Mouse (Mus musculus) liver, adult (tissue): ENCODE data around the gene Rcan1.

Source experiments
- GATA4 ChIP-seq: IDR thresholded peaks from 2 replicates; pipeline ENCODE4 v1.6.1; 2014; ENCODE audit warnings: mild to moderate bottlenecking, low read length; ENCODE audit not compliant: insufficient replicate concordance

Gene Rcan1

GRCm38 (mm10) chr16:92451516-92452072, 19.1 kb downstream of the Rcan1 start:
- no peak; the same call in 1 of the 2 replicates for TF ChIP-seq GATA4

- no peak for TF ChIP-seq GATA4
Measured at GRCm38 (mm10) chr16:92450331-92450730, 20.3 kb downstream of the Rcan1 start.

DNA sequence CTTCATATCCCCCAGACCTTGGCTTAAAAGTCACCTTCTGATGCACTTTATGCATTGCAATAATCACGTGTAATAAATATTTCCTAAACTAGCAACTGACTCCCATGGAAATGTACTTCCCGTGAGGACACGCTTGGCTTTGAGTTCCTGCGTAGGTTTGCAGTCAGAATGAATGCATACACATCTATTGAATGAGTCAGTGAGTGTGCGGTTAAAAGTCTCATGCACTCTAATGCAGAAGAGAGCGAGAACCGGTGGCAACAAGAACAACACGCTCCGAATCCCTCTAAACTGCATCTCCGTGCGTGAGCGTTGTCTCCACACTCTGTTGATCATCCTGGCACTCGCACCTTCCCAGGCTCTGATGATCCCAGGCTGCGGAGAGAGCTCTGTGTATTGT, 21.6 kb downstream of the Rcan1 start:
- TF ChIP-seq GATA4: no peak

- TF ChIP-seq GATA4: no peak
Measured at GRCm38 (mm10) chr16:92445377-92445776, 25.3 kb downstream of the Rcan1 start.

DNA sequence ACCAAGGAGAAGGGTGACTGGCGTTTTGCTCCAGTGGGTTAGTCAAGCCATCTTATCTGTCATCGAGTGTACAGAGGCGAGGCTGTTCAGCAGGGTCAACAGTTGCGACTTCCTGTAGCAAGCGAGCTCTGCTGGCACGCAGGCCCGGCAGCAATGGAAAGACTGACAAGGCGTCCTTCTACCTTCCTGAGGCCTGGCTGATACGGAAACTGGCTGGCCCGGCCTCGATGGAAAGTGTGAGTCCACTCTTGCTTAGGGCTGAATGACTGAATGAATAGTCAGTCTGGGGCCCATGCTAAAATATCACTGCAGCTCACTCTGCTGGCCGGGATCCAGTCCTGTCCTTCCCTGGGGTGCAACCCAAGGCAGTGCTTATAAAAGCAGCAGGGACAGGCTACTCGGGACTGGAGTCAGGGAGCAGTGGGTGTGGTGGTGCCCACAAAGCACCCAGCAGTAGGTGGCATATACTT, 27.0 kb downstream of the Rcan1 start:
- TF ChIP-seq GATA4: peak; percentile 86; the same call in 1 of the 2 replicates

GRCm38 (mm10) chr16:92442946-92443345, 27.7 kb downstream of the Rcan1 start:
- TF ChIP-seq GATA4: no peak

- no peak for TF ChIP-seq GATA4
Measured at GRCm38 (mm10) chr16:92442150-92442549, 28.5 kb downstream of the Rcan1 start.

DNA sequence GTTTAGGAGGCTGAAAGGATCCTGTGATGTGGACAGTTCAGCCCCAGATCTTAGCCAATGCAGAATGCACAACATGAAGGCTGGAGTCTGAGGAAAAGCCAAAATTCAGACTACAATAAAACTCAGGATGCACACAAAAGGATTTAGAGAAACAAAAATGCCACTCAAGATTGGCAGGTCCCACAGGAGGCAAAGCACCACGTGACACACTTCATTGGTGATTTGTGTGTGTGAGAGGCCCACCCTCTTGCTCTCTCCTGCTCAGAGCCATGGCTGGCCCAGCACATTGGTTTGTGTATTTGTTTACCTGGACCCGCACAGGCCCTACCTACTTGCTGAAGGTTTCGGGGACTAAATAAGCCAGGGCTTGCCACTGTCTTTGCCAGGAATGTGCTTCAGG, 29.5 kb downstream of the Rcan1 start:
- TF ChIP-seq GATA4: no peak

DNA sequence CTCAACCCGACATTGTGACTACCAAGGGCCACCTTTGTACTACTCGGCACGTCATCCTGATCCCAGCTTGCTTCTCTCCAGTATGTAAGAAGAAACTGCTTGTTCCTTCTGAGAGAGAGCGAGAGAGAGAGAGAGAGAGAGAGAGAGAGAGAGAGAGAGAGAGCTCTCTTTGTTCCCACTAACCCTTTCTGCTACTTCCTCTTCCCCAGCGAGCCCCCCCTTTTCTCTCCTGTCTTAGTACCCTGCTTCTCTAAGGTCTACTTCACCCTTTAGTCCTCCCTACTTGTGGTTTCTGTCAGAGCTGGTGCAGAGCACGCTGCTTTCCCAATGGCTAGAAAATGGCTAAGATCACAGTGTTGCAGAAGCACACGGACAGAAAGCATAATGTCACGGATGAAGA, 30.4 kb downstream of the Rcan1 start:
- no peak for TF ChIP-seq GATA4

GRCm38 (mm10) chr16:92439775-92440174, 30.9 kb downstream of the Rcan1 start:
- no peak for TF ChIP-seq GATA4

GRCm38 (mm10) chr16:92435431-92435985, 35.2 kb downstream of the Rcan1 start:
- TF ChIP-seq GATA4: peak; percentile 70; the same call in 1 of the 2 replicates

DNA sequence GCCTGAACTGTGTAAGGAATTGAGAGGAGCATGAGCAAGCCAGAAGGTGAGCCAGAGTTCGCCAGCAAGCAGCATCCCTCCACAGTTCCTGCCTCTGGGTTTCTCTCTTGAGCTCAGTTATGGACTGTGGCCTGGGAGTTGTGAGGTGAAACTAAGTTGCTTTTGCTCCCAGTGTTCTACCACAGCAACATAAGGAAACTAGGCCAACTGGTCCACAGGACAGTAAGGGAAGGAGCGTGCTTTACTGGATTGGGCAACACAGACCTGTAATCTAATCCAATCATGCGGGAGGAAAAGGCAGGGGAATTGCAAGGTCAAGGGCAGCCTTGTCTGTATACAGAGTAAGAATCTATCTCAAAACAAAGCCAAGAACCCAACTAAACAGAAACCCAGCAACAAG, 37.5 kb downstream of the Rcan1 start:
- TF ChIP-seq GATA4: peak; percentile 46; the same call in 1 of the 2 replicates

DNA sequence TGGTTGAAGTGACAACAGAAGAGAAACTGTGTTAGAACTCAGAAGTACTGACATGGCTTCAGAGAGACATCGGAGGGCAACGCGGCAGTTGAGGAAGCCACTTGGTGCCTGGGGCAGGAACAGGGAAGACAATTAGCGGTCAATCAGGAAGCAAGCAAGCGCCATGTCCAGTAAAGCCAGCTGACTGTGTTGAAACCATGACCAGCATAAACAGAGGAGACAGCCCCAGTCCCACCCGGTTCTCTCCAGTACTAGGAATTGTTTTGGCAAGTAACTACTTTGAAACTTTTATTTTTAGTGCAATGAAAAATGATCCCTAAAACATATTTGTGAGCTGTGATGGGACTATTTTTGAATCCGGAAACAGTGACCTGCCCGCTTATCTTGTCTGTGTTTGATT, 39.9 kb downstream of the Rcan1 start:
- TF ChIP-seq GATA4: no peak

DNA sequence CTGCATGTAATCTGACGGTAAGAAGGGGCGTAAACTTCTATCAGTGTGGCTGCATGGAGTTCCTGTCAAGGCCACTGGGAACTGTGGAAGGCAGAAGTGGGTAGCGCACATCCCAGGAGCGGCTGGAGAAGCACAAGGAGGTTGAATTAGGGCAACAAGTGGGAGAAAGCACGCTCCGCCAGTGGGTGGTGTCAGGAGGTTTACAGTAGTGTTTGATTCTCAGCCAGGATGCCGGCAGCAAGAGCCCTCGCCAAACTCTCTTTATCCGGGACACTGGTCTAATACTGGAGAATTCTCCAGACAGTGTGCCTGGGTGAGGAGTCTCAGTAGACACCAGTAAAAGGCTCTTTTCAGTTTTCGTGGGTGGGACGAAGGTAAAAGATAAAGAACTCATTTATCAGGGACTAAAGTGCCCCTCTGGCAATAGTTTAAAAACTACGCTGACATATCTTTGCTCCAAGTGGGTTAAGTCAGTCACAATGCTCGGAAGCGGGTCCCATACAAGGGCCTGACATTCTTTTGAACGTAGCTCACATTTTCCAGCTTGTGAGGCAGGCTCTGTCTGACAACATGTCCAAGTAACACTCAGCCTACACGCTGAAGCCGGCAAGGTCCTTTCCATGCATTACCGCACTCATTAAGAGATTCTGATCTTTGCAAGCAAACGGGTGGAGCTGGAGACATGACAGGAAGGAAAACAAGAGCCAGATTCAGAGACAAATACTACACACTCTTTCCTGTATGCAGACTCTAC, 42.3 kb downstream of the Rcan1 start:
- TF ChIP-seq GATA4: no peak

- no peak for TF ChIP-seq GATA4
Measured at GRCm38 (mm10) chr16:92426708-92427107, 44.0 kb downstream of the Rcan1 start.

- no peak for TF ChIP-seq GATA4
Measured at GRCm38 (mm10) chr16:92425875-92426274, 44.8 kb downstream of the Rcan1 start.
